Mouse (Mus musculus): ENCODE results near the gene Plxnc1.

DNA sequence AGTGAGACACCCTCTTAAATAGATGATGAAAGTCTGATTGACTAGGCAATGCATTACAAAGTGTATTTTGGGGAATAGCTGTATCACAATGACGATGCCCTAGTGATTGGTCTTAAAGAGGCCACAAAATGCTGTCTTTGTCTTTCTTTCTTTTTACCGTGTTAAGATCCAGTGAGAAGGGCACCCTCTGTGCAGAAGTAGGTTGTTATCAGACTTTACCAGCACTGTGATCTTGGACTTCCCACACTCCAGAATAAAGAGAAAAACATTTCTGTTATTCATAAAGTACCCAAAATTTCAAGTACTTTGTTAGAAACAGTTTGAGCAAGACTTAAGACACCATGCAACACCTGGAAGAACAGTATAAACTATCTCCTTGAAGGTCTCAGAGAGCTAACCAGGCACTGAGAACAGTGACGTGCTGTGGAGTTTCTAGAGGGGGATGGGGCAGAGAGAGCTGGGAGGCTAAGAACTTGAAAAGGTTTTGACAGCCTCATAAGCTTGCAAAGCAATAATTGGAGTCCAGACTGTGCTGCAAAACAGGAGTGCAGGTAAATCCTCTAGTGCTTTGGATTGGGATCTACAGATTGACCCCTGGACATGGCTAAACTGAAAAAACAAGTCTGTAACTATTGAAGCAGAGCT, 163.9 kb downstream of the Plxnc1 start:
- TF ChIP-seq CTCF (IDR thresholded peaks at IDR 0.05; ENCODE audit: low read depth) (no peak), EP300 (IDR thresholded peaks at IDR 0.05; ENCODE audit: low read depth) (no peak)

Measured in heart, postnatal 0 days (tissue).